Mouse (Mus musculus) left cerebral cortex, postnatal 36 days (tissue): Measurements from ENCODE around the gene Abce1. TPM values are rescaled to one million over a fixed set of nuclear protein-coding genes. Genes with fewer than 3 reads are reported as not detected.
"Not testable (repeated sequence)": the region's sequence is repeated elsewhere in the genome, so short reads cannot be mapped to it uniquely, and the experiment has no call there.

Experiments used
- DNase-seq, 2 experiments: peaks; one replicate each; pipeline ENCODE4 v3.0.0; 2021 to 2022; ENCODE audit warnings: low spot score in 2 of 2, mixed read lengths in 1 of 2
- intact Hi-C: fragments of 180-260 bp; cut with DNase I; formaldehyde crosslinking; loops from one replicate; pipeline ENCODE4 v1.15.1; 2025
- total RNA-seq, 2 experiments: library from RNA; stranded (reverse); gene quantifications; 2 replicates each; pipeline ENCODE4 v1.2.3; 2021

Gene Abce1
- total RNA-seq = 10 to 100 TPM; 59.9 to 66.1 TPM

DNA sequence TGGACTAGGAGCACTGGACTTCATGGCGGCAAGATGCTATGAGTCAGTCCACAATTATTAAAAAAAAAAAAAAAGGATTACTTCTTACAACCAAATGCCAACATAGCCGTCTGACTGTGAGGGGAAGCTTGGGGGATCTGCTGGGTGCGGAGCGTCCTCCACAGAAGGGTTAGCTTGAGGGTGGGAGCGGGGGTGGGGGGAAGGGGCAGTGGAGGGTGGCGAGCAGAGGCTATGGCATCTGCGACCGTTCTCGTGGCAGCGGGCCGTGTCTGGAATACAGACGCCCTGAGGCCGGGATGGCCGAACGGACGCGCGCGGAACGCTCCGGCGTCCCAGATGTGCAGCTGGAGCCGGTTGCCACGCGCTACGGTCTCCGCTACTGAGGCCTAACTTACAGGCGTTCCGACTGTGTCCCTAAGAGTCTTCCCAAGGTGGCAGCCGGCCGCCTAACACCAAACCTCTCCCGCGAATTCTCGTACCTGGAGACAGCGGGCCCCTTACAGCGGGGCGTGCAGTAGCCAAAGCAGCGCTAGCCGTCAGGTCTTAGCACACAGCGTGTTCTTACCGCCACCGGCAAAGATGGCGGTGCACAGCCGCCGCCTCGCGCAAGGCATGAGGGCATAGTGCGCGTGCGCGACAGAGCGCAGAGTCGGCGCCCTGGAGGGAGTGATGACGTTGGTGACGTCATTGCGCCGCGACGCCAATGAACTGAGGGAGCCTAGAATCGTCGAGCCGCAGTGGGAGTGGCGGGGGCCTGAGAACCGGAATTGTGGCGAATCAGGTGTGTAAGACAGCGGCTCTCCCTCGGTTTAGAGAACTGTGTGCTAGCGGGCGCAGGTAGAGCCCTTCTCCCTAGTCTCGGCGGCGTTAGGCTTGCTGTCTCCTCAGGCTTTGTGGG, at the start of gene Abce1, which contains the start of gene Anapc10:
Gene Abce1 (minus strand): TSS at position 677 of the 898 bp plus-strand sequence.
Gene Anapc10 (plus strand): TSS at position 757 of the 898 bp plus-strand sequence.
- intact Hi-C loops = no loop called here

DNA sequence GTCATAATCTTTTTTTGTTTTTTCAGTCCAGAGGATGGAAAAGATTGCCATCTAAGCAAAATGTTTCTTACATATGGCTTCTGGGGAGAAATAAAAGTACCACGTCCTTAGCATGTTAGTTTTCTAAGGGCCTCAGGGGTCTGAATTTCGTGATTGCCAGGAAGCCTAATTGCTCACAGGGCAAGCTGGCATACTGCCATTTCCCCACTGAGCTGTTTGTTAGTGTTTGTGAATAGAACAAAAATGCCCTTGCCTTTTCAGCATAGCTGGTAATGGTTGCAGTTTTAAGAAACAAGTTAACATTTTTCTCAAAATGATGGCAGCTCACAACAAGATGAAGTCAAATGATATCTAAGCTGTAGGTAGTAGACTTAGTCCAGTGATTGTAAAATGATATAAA, 38.8 kb upstream of the Abce1 start:
- no peak for DNase-seq
- intact Hi-C loops = no loop called here

More for the DNA sequence above, at the start of gene Abce1, which contains the start of gene Anapc10:
- peak; percentile 98 for DNase-seq

DNA sequence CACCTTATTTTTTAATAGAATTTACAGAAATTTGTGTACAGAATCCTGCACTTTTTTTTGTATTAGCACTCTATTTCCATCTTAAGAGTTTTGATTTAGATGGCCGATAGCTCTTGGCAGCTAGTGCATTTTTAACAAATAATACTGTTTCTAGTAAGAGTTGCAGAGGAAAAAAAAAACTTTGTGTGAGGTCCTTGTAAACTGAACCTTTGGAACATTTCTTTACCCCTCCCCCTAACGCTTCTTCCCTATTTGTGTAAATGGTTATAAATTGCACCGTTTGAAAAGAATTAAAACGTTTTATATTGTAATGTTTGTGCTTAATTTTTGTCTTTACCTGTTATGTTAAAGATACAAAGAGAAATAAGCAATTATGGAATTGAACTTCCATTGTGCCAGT, 37.1 kb upstream of the Abce1 start:
- no peak for DNase-seq
- intact Hi-C loops = no loop called here

DNA sequence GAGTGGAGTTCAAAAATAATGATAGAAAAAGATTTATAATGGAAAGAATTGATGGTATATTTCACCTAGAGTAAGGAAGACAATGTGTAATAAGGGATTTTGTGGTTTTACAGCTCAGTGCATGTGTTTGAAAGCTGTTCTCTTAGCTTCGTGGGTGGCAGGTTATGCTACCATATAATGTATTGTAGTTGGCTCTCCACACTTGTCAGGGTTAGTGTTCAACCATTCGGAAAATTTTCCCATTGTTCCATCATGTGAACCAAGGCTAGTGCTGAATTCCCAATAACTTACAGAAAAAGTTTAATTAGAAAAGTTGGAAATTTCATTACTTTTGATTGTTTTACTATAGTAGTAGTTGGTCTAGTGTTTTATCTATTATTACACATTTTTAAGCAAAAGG, 36.6 kb upstream of the Abce1 start:
- intact Hi-C loops = no loop called here
- DNase-seq = no peak

DNA sequence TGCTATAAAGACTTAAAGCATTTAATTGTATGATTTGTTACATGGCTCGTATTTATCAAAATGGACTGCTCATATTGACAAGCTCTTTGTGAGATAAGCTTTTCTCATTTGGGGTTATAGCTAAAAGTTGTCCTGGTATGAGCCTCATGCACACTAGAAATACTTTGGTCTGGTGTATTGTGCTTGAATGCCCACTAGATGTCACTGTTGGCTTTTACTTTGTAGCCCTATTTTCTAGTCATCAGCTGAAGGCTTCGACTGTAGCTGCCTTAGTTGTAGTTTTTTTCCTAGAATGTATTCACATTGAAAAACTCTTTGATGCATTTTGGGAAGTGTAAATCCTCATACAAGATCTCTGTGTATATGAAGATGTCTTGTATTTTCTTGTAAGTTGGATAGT, 22.8 kb upstream of the Abce1 start:
- DNase-seq = no peak
- intact Hi-C loops = loop anchor here (1.0 to 10.0 kb wide), 2 partner anchors 749 to 950 kb away; no protein-coding TSS in a partner anchor

DNA sequence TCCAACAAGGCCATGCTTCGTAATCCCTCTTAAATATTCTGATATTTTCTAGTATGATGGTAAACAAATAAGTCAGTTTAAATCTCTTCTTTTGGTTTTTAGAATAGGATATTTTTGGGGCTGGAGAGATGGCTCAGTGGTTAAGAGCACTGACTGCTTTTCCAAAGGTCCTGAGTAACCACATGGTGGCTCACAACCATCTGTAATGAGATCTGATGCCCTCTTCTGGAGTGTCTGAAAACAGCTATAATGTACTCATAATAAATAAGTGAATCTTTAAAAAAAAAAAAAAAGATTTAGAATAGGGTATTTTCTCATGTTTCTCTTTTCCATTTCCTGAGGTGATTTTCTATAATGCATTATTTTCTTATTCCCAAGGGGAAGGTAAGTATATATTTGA, 16.4 kb upstream of the Abce1 start:
- DNase-seq = no peak

GRCm38 (mm10) chr8:79724589-79724988, 13.0 kb upstream of the Abce1 start:
- DNase-seq = no peak

More for the DNA sequence above, 16.4 kb upstream of the Abce1 start:
- intact Hi-C loops = no loop called here

DNA sequence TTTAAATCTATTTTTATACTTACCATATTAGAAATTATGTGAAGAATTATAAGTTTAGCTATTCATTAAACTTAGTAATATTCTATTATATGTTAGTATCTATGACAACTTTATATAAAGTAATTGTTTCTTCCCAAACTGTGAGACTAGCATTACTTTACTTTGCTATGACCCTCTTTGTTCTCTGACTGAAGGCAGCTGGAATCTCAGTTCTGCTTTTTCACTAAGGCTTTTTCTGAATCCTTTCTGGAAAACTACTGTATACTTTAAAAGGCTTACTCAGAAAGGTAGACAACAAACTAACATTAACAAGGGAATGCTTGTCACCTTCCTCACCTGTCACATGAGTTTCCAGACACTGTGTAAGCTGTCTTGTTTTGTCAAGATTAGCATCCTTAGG, 11.8 kb upstream of the Abce1 start:
- no peak for DNase-seq
- intact Hi-C loops = no loop called here

More at GRCm38 (mm10) chr8:79724589-79724988, 13.0 kb upstream of the Abce1 start:
- intact Hi-C loops = no loop called here

GRCm38 (mm10) chr8:79721537-79721936, 10.0 kb upstream of the Abce1 start:
- DNase-seq = no peak
- intact Hi-C loops = no loop called here

DNA sequence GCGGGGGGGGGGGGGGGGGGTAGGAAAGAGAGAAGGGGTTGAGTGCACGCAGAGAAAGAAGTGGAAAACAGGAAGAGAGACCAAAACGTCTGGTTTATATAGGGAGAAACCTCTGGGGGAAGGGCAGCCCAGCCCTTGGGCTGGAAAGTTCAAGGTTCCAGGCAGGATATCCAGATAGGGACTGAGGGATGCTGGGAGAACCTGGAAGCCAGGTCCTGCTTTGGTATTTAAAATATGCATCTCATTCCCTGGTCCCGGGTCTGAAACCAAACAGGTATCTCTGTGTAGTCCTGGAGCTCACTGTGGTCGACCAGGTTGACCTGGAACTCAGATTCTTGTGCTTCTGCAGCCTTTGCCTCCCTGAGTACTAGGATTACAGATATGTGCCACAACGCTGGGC, 1.1 kb upstream of the Abce1 start:
- DNase-seq = no peak
- intact Hi-C loops = no loop called here

- intact Hi-C loops = loop anchor here (5.0 kb wide), 1 partner anchor 1001 kb away; no protein-coding TSS in a partner anchor
- no peak for DNase-seq
These were observed 4.9 kb downstream of the Abce1 start for GRCm38 (mm10) chr8:79706687-79707086.

GRCm38 (mm10) chr8:79692531-79692930, 19.0 kb downstream of the Abce1 start:
- intact Hi-C loops = no loop called here
- no peak for DNase-seq

DNA sequence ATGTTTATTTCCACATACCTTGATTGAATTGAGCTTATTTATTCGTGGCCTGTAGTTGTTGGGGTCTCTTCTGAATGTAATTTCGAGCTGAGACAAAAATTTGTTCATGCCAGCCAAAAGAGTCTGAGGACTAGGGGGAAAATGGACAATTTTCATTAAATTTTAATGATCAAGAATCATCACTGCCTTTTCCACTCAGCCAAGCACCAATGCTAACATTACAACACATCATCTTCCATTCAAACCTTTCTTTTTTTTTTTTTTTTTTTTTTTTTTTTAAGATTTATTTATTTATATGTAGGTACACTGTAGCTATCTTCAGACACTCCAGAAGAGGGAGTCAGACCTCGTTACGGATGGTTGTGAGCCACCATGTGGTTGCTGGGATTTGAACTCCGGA, 25.6 kb downstream of the Abce1 start:
- intact Hi-C loops, DNase-seq: not testable (repeated sequence)

GRCm38 (mm10) chr8:79680965-79681364, 30.6 kb downstream of the Abce1 start:
- intact Hi-C loops = no loop called here
- DNase-seq = no peak

GRCm38 (mm10) chr8:79680555-79680954, 31.0 kb downstream of the Abce1 start:
- peak in 1 of 2 experiments; percentile 13 for DNase-seq
- intact Hi-C loops = no loop called here

GRCm38 (mm10) chr8:79680083-79680482, 31.5 kb downstream of the Abce1 start:
- intact Hi-C loops, DNase-seq: not testable (repeated sequence)

GRCm38 (mm10) chr8:79679005-79679404, 32.5 kb downstream of the Abce1 start:
- no peak for DNase-seq
- intact Hi-C loops = no loop called here

- DNase-seq = no peak
These were observed 35.1 kb downstream of the Abce1 start for GRCm38 (mm10) chr8:79676461-79676860.

GRCm38 (mm10) chr8:79658715-79659114, 52.8 kb downstream of the Abce1 start:
- DNase-seq, intact Hi-C loops: not testable (repeated sequence)

More at GRCm38 (mm10) chr8:79676461-79676860, 35.1 kb downstream of the Abce1 start:
- intact Hi-C loops = no loop called here

- DNase-seq = no peak
These were observed 57.8 kb downstream of the Abce1 start for GRCm38 (mm10) chr8:79653736-79654135.

More at GRCm38 (mm10) chr8:79653736-79654135, 57.8 kb downstream of the Abce1 start:
- intact Hi-C loops = no loop called here
